ENCODE assay signal across 22 mouse cellular contexts in genomic region chr16:78134531-78134930, GRCm38 (mm10).
"Had no signal": no experiment of that assay in that cellular context is flagged by ENCODE, and none has a peak within 500 bp of the region (broad histone marks: within the 10 kb centered on the region; RNA-seq: fewer than 3 reads in every experiment).

No protein-coding gene starts in this region.

- H3K27me3 ChIP-seq: kidney, embryonic 15.5 days; liver, embryonic 13.5 days; lung, embryonic 15.5 days; megakaryocyte, embryonic 14.5 days; midbrain, embryonic 13.5 days; neural tube, embryonic 13.5 days; stomach, embryonic 15.5 days had no signal

- H3K27ac ChIP-seq: kidney, embryonic 15.5 days; left cerebral cortex, adult 2 months; liver, embryonic 13.5 days; lung, embryonic 15.5 days; midbrain, embryonic 10.5 days; midbrain, embryonic 13.5 days; neural tube, embryonic 13.5 days; stomach, embryonic 15.5 days had no signal

- DNase-seq: kidney, postnatal 10 days; kidney, postnatal 36 days; layer of hippocampus, postnatal 36 days; liver, embryonic 13.5 days; lung, postnatal 10 days; lung, postnatal 36 days; retina, postnatal 1 day; right cerebral cortex, postnatal 25 days; spleen, adult 18-20 months; thymus, adult 2 months; thymus, postnatal 14 days; thymus, postnatal 4 days had no signal

- H3K4me2 ChIP-seq: kidney, embryonic 15.5 days; liver, embryonic 13.5 days; midbrain, embryonic 13.5 days; neural tube, embryonic 13.5 days; stomach, embryonic 15.5 days had no signal

- ATAC-seq: midbrain, embryonic 13.5 days; midbrain, embryonic 16.5 days had no signal

- H3K4me3 ChIP-seq: kidney, embryonic 15.5 days; left cerebral cortex, adult 2 months; liver, embryonic 13.5 days; megakaryocyte, embryonic 14.5 days; midbrain, embryonic 10.5 days; midbrain, embryonic 13.5 days; myocyte; neural tube, embryonic 13.5 days; stomach, embryonic 15.5 days had no signal

- H3K4me1 ChIP-seq: kidney, embryonic 15.5 days; liver, embryonic 13.5 days; megakaryocyte, embryonic 14.5 days; midbrain, embryonic 10.5 days; midbrain, embryonic 13.5 days; neural tube, embryonic 13.5 days; stomach, embryonic 15.5 days had no signal

- H3K9me3 ChIP-seq: kidney, embryonic 15.5 days; liver, embryonic 13.5 days; lung, embryonic 15.5 days; megakaryocyte, embryonic 14.5 days; midbrain, embryonic 10.5 days; neural tube, embryonic 13.5 days; stomach, embryonic 15.5 days had no signal

- H3K36me3 ChIP-seq: kidney, embryonic 15.5 days; liver, embryonic 13.5 days; lung, embryonic 15.5 days; midbrain, embryonic 10.5 days; midbrain, embryonic 13.5 days; neural tube, embryonic 13.5 days; stomach, embryonic 15.5 days had no signal

- H3K9ac ChIP-seq: kidney, embryonic 15.5 days; liver, embryonic 13.5 days; lung, embryonic 15.5 days; midbrain, embryonic 13.5 days; neural tube, embryonic 13.5 days; stomach, embryonic 15.5 days had no signal
